9 mouse cellular contexts compared by ENCODE assay signal in the genomic region with DNA sequence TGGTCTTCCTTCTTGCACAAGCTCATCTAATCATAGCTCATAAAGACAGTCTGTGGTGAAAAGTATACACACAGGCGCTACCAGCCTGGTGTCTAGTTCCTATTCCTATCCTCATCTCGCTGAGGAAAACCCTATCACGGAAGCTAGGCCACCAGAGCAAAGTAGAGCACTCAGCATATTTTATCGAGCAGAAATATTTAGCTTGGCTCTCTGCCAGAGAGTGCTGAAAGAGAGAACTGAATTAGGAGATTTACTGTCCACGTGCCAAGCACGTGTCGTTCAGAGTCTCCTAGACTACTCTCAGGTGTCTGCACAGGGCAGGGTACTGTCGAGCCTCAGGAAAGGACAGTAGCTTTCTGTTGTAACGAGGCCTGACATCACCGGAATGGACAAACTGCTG. TPM values are rescaled to one million over a fixed set of nuclear protein-coding genes. Genes with fewer than 3 reads are reported as not detected.
DNase-seq lines count a peak whose midpoint lies in the region; ATAC-seq and TF ChIP-seq lines count a peak whose summit lies in the region.
"Had no signal": no experiment of that assay in that cellular context is flagged by ENCODE, and none has a peak within 500 bp of the region (broad histone marks: within the 10 kb centered on the region; RNA-seq: fewer than 3 reads in every experiment).

No protein-coding gene starts in this region.

- ATAC-seq in embryonic facial prominence, embryonic 12.5 days (ENCODE audit: insufficient number of reproducible peaks, insufficient read depth, low FRiP score, low TSS enrichment), result peak; percentile 79
- ATAC-seq in intestine, postnatal 0 days, result peak; percentile 91

- peak; percentile 14 to 16 for DNase-seq in left cerebral cortex, postnatal 14 days (ENCODE audit: low spot score in 2 of 2)
- DNase-seq in left cerebral cortex, adult 9 months (ENCODE audit: low spot score in 2 of 2), result no peak
- peak; percentile 42 to 46 for DNase-seq in lung, postnatal 4 days
- DNase-seq in cerebellum, adult 9-10 months, result no peak
- no peak for DNase-seq in layer of hippocampus, adult 11-12 months (ENCODE audit: low spot score)
- DNase-seq in T-cell, adult 2 months (ENCODE audit: low spot score), result no peak

- H3K4me2 ChIP-seq in embryonic facial prominence, embryonic 12.5 days (replicated peaks), result no peak overlapping the region
- H3K4me2 ChIP-seq in intestine, postnatal 0 days (replicated peaks; ENCODE audit: low read depth), result peak overlapping the region; percentile 33
- H3K4me2 ChIP-seq: limb, embryonic 12.5 days had no signal

- H3K4me1 ChIP-seq in embryonic facial prominence, embryonic 12.5 days, result no peaks in the 10 kb centered on the region
- H3K4me1 ChIP-seq in intestine, postnatal 0 days (replicated peaks; ENCODE audit: control insufficient read depth, insufficient read depth, low read length), result peaks cover 5% of the 10 kb centered on the region

- no peaks in the 10 kb centered on the region for H3K27me3 ChIP-seq in embryonic facial prominence, embryonic 12.5 days
- H3K27me3 ChIP-seq in intestine, postnatal 0 days (replicated peaks; ENCODE audit: control insufficient read depth, insufficient read depth, low read length), result no peaks in the 10 kb centered on the region

- 36% methylated on average over 10 of the region's 10 CpGs for WGBS in embryonic facial prominence, embryonic 12.5 days
- WGBS in intestine, postnatal 0 days, result 3% methylated on average over 10 of the region's 10 CpGs

- no peak for TF ChIP-seq CTCF in intestine, postnatal 0 days (IDR thresholded peaks at IDR 0.05; ENCODE audit: low read depth)

- H3K36me3 ChIP-seq in embryonic facial prominence, embryonic 12.5 days, result no peaks in the 10 kb centered on the region
- no peaks in the 10 kb centered on the region for H3K36me3 ChIP-seq in intestine, postnatal 0 days (ENCODE audit: control insufficient read depth, insufficient read depth)
- H3K36me3 ChIP-seq: limb, embryonic 12.5 days had no signal

- no peaks in the 10 kb centered on the region for H3K9me3 ChIP-seq in embryonic facial prominence, embryonic 12.5 days
- H3K9me3 ChIP-seq in intestine, postnatal 0 days (ENCODE audit: control insufficient read depth), result no peaks in the 10 kb centered on the region
- H3K9me3 ChIP-seq: limb, embryonic 12.5 days had no signal

- H3K27ac ChIP-seq in embryonic facial prominence, embryonic 12.5 days, result no peak overlapping the region
- H3K27ac ChIP-seq in intestine, postnatal 0 days (ENCODE audit: low read depth, low read length), result 0 out of 2 replicates have a peak overlapping the region, but pooled peaks have one; percentile 57
- H3K27ac ChIP-seq: limb, embryonic 12.5 days had no signal

- intact Hi-C loops in left cerebral cortex, postnatal 14 days (cut with DNase I), result no loop called here

- no peak overlapping the region for H3K9ac ChIP-seq in embryonic facial prominence, embryonic 12.5 days
- H3K9ac ChIP-seq in intestine, postnatal 0 days (ENCODE audit: low read depth, low read length), result no peak overlapping the region
- H3K9ac ChIP-seq: limb, embryonic 12.5 days had no signal

- H3K4me3 ChIP-seq in embryonic facial prominence, embryonic 12.5 days, result no peak overlapping the region
- H3K4me3 ChIP-seq in intestine, postnatal 0 days (ENCODE audit: low read depth, low read length), result no peak overlapping the region
- H3K4me3 ChIP-seq: limb, embryonic 12.5 days had no signal

RNA-seq across cellular contexts. Expression of gene Prdm1, which starts 54.0 kb away (rescaled TPM):
- 1 to 10 TPM; 1.2 to 1.4 TPM for total RNA-seq in left cerebral cortex, postnatal 14 days (2021)
- 3.8 and 4.3 TPM in 2 replicates for polyA plus RNA-seq in embryonic facial prominence, embryonic 12.5 days (2016; fragmentation: Nextera tagmentation; extraction: Ambion mirVana)
- 17.7 and 21.2 TPM in 2 replicates for polyA plus RNA-seq in intestine, postnatal 0 days (2015; fragmentation: Nextera tagmentation; extraction: Ambion mirVana)

Comparison
In these comparisons a context has a peak if more than half of its experiments do, and no peak if none do; other contexts are left out.
1. DNase-seq: peak in left cerebral cortex, postnatal 14 days (2 of 2) and lung, postnatal 4 days (2 of 2); none in left cerebral cortex, adult 9 months (0 of 2), cerebellum, adult 9-10 months (single experiment), layer of hippocampus, adult 11-12 months (single experiment) and T-cell, adult 2 months (single experiment).